In genomic region chr3:61185789-61186188, GRCm38 (mm10) we compare ENCODE assay signal across 12 mouse cellular contexts.
DNase-seq lines count a peak whose midpoint lies in the region; ATAC-seq and TF ChIP-seq lines count a peak whose summit lies in the region.
"Had no signal": no experiment of that assay in that cellular context is flagged by ENCODE, and none has a peak within 500 bp of the region (broad histone marks: within the 10 kb centered on the region; RNA-seq: fewer than 3 reads in every experiment).

No protein-coding gene starts in this region.

- no peaks in the 10 kb centered on the region for H3K36me3 ChIP-seq in neural tube, embryonic 15.5 days
- H3K36me3 ChIP-seq: forebrain, embryonic 10.5 days; liver, embryonic 15.5 days; neural tube, embryonic 13.5 days; stomach, embryonic 15.5 days had no signal

- TF ChIP-seq CTCF in gastrocnemius, adult 2 months (IDR thresholded peaks at IDR 0.05), result peak; percentile 56

- no peak for ATAC-seq in neural tube, embryonic 15.5 days (ENCODE audit: low FRiP score)

- no peak overlapping the region for H3K9ac ChIP-seq in neural tube, embryonic 15.5 days (replicated peaks)
- H3K9ac ChIP-seq: liver, embryonic 15.5 days; neural tube, embryonic 13.5 days; stomach, embryonic 15.5 days had no signal

- no peaks in the 10 kb centered on the region for H3K4me1 ChIP-seq in neural tube, embryonic 15.5 days
- H3K4me1 ChIP-seq: forebrain, embryonic 10.5 days; liver, embryonic 15.5 days; neural tube, embryonic 13.5 days; stomach, embryonic 15.5 days had no signal

- no peaks in the 10 kb centered on the region for H3K27me3 ChIP-seq in neural tube, embryonic 15.5 days (replicated peaks)
- H3K27me3 ChIP-seq: liver, embryonic 15.5 days; neural tube, embryonic 13.5 days; stomach, embryonic 15.5 days had no signal

- H3K9me3 ChIP-seq in neural tube, embryonic 15.5 days (replicated peaks), result no peaks in the 10 kb centered on the region
- H3K9me3 ChIP-seq: forebrain, embryonic 10.5 days; liver, embryonic 15.5 days; neural tube, embryonic 13.5 days; stomach, embryonic 15.5 days had no signal

- intact Hi-C loops in gastrocnemius, adult 2 months (cut with DNase I), result no loop called here
- intact Hi-C loops in gastrocnemius, postnatal 14 days (cut with DNase I; ENCODE audit: low total_unique reads), result no loop called here
- intact Hi-C loops in left cerebral cortex, postnatal 14 days (cut with DNase I), result no loop called here
- intact Hi-C loops in left cerebral cortex, postnatal 10 days (cut with DNase I), result no loop called here

- peak; percentile 25 for DNase-seq in gastrocnemius, adult 2 months
- no peak for DNase-seq in gastrocnemius, postnatal 14 days
- peak; percentile 3 to 21 for DNase-seq in left cerebral cortex, postnatal 14 days (ENCODE audit: low spot score in 2 of 2)
- DNase-seq in left cerebral cortex, postnatal 10 days (ENCODE audit: extremely low spot score in 1 of 2, low spot score in 2 of 2), result no peak
- DNase-seq in 416B (ENCODE audit: low read depth) (peak; percentile 27), MN1 (ENCODE audit: low spot score) (no peak)
- DNase-seq in brain, adult 2 months (ENCODE audit: low read depth, low spot score), result peak; percentile 50

- H3K27ac ChIP-seq in gastrocnemius, adult 2 months, result no peak overlapping the region
- no peak overlapping the region for H3K27ac ChIP-seq in neural tube, embryonic 15.5 days (replicated peaks)
- H3K27ac ChIP-seq: forebrain, embryonic 10.5 days; liver, embryonic 15.5 days; neural tube, embryonic 13.5 days; stomach, embryonic 15.5 days had no signal

- H3K4me2 ChIP-seq in neural tube, embryonic 15.5 days, result no peak overlapping the region
- H3K4me2 ChIP-seq: liver, embryonic 15.5 days; neural tube, embryonic 13.5 days; stomach, embryonic 15.5 days had no signal

- 13% methylated on average over 1 of the region's 1 CpGs for WGBS in neural tube, embryonic 15.5 days

- H3K4me3 ChIP-seq in gastrocnemius, adult 2 months, result no peak overlapping the region
- H3K4me3 ChIP-seq in neural tube, embryonic 15.5 days (replicated peaks), result no peak overlapping the region
- H3K4me3 ChIP-seq: forebrain, embryonic 10.5 days; liver, embryonic 15.5 days; neural tube, embryonic 13.5 days; stomach, embryonic 15.5 days had no signal

Comparison
In these comparisons a context has a peak if more than half of its experiments do, and no peak if none do; other contexts are left out.
1. DNase-seq: peak in gastrocnemius, adult 2 months (single experiment), left cerebral cortex, postnatal 14 days (2 of 2), 416B (single experiment) and brain, adult 2 months (single experiment); none in gastrocnemius, postnatal 14 days (single experiment), left cerebral cortex, postnatal 10 days (0 of 2) and MN1 (single experiment).